Mouse (Mus musculus) C2C12 (cell line): ENCODE measurements around the gene Pex10.

Experiments
- CEBPB ChIP-seq: IDR thresholded peaks from one replicate; pipeline ENCODE4 v1.6.1; 2011; ENCODE audit warnings: low read depth, mild to moderate bottlenecking, control low read depth, moderate library complexity
- CTCF ChIP-seq: IDR thresholded peaks from one replicate; pipeline ENCODE4 v1.5.1; 2011; ENCODE audit not compliant: control insufficient read depth, insufficient read depth, insufficient read length
- FOSL1 ChIP-seq: IDR thresholded peaks from one replicate; pipeline ENCODE4 v1.8.0; 2011; ENCODE audit warnings: mild to moderate bottlenecking, low read length; ENCODE audit not compliant: poor library complexity, insufficient read depth, severe bottlenecking
- MAX ChIP-seq: IDR thresholded peaks from one replicate; pipeline ENCODE4 v1.6.1; 2011; ENCODE audit warnings: mild to moderate bottlenecking, control low read depth
- MYOD1 ChIP-seq: IDR thresholded peaks from one replicate; pipeline ENCODE4 v1.6.1; 2011; ENCODE audit warnings: low read depth; ENCODE audit not compliant: control insufficient read depth, insufficient read length
- USF1 ChIP-seq: IDR thresholded peaks from one replicate; pipeline ENCODE4 v1.6.1; 2011; ENCODE audit warnings: low read depth, mild to moderate bottlenecking, control low read depth, moderate library complexity

- TF ChIP-seq CTCF: no peak
- TF ChIP-seq FOSL1: no peak
- no peak for TF ChIP-seq MYOD1
- no peak for TF ChIP-seq CEBPB
- TF ChIP-seq USF1: no peak
- TF ChIP-seq MAX: no peak
Measured at GRCm38 (mm10) chr4:155085206-155086107, 18.6 kb downstream of the Pex10 start.
